Comparison of ENCODE assay signal across 23 mouse cellular contexts in the genomic region with DNA sequence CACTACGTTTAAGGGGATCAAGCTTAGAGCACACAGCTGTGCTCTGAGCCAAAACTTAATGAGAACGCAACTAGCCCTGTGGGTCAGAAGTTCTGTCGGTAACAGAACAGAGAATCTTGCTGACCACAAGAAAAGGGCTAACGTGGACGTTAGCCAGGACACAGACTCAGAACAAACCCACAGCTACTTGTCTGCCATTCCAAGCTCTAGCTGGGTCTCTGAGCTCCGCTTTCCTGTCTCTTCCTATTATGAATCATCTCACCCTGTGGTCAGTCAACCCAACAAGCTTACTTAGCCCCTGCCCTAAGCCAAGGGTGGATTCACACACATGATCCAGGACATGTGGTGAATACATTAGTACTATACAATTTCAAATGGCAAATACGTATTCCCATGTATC. TPM values are rescaled to one million over a fixed set of nuclear protein-coding genes. Genes with fewer than 3 reads are reported as not detected.
"Had no signal": no experiment of that assay in that cellular context is flagged by ENCODE, and none has a peak within 500 bp of the region (broad histone marks: within the 10 kb centered on the region; RNA-seq: fewer than 3 reads in every experiment).

No protein-coding gene starts in this region.

- H3K4me1 ChIP-seq: liver, embryonic 13.5 days; lung, embryonic 15.5 days; stomach, embryonic 15.5 days had no signal

- H3K4me3 ChIP-seq: kidney, embryonic 15.5 days; limb, embryonic 12.5 days; liver, embryonic 13.5 days; lung, embryonic 15.5 days; neural tube, embryonic 13.5 days; stomach, embryonic 15.5 days had no signal

- DNase-seq: kidney, postnatal 14 days; layer of hippocampus, adult 9-11 months; layer of hippocampus, postnatal 36 days; liver; liver, embryonic 13.5 days; liver, postnatal 0 days; lung, postnatal 36 days; midbrain, embryonic 14.5 days; retina, postnatal 1 day; right cerebral cortex, postnatal 14 days; thymus, adult 2 months; thymus, postnatal 25 days had no signal

- ATAC-seq: liver, postnatal 0 days had no signal

- H3K36me3 ChIP-seq: kidney, embryonic 15.5 days; limb, embryonic 12.5 days; liver, embryonic 13.5 days; lung, embryonic 15.5 days; neural tube, embryonic 13.5 days; stomach, embryonic 15.5 days had no signal

- H3K9me3 ChIP-seq: kidney, embryonic 15.5 days; limb, embryonic 12.5 days; liver, embryonic 13.5 days; lung, embryonic 15.5 days; neural tube, embryonic 13.5 days; stomach, embryonic 15.5 days had no signal

- H3K9ac ChIP-seq: kidney, embryonic 15.5 days; limb, embryonic 12.5 days; liver, embryonic 13.5 days; liver, postnatal 0 days; lung, embryonic 15.5 days; neural tube, embryonic 13.5 days; stomach, embryonic 15.5 days had no signal

- H3K27ac ChIP-seq: kidney, embryonic 15.5 days; limb, embryonic 12.5 days; liver, embryonic 13.5 days; lung, embryonic 15.5 days; neural tube, embryonic 13.5 days; stomach, embryonic 15.5 days had no signal

- H3K4me2 ChIP-seq: kidney, embryonic 15.5 days; limb, embryonic 12.5 days; liver, embryonic 13.5 days; lung, embryonic 15.5 days; neural tube, embryonic 13.5 days; stomach, embryonic 15.5 days had no signal

- H3K27me3 ChIP-seq: stomach, embryonic 15.5 days had no signal

RNA-seq across cellular contexts. Expression of a gene that starts 12.9 kb away (rescaled TPM):
- total RNA-seq: layer of hippocampus, adult 18-20 months; layer of hippocampus, postnatal 36 days; left cerebral cortex, postnatal 36 days; megakaryocyte progenitor cell, adult 5-6 weeks; monocyte, adult 5-6 weeks had no signal
- polyA plus RNA-seq: kidney, embryonic 15.5 days; liver, embryonic 13.5 days; liver, postnatal 0 days; lung, embryonic 15.5 days; midbrain, embryonic 14.5 days; neural tube, embryonic 13.5 days; spleen, adult 2 months; stomach, embryonic 15.5 days; urinary bladder, adult 2 months had no signal

RNA-seq across cellular contexts. Expression of a gene that starts 27.1 kb away (rescaled TPM):
- total RNA-seq: megakaryocyte progenitor cell, adult 5-6 weeks; monocyte, adult 5-6 weeks had no signal
- polyA plus RNA-seq: liver, postnatal 0 days; neural tube, embryonic 13.5 days; spleen, adult 2 months; stomach, embryonic 15.5 days; urinary bladder, adult 2 months had no signal

RNA-seq across cellular contexts. Expression of a gene that starts 49.9 kb away (rescaled TPM):
- total RNA-seq: megakaryocyte progenitor cell, adult 5-6 weeks; monocyte, adult 5-6 weeks had no signal
